Mouse (Mus musculus) mouse trophoblast stem cell (cell line): ENCODE measurements around the gene Tnfsf12.
"Not testable (repeated sequence)": the region's sequence is repeated elsewhere in the genome, so short reads cannot be mapped to it uniquely, and the experiment has no call there.

ENCODE experiments used
- in situ Hi-C, 2 experiments: fragments of 300-500 bp; cut with MseI, MboI; formaldehyde crosslinking; loops; 2 replicates in 1 of 2; 3 replicates in 1 of 2; pipeline ENCODE4 v1.15.1; 2025

Gene Tnfsf12

GRCm38 (mm10) chr11:69706775-69707479, 11.3 kb upstream of the Tnfsf12 start:
- in situ Hi-C loops: no loop called here

GRCm38 (mm10) chr11:69704613-69705010, 9.0 kb upstream of the Tnfsf12 start:
- in situ Hi-C loops: no loop called here

- in situ Hi-C loops: no loop called here
Observed at GRCm38 (mm10) chr11:69703814-69704612, 8.4 kb upstream of the Tnfsf12 start.

GRCm38 (mm10) chr11:69703381-69703780, 7.7 kb upstream of the Tnfsf12 start:
- in situ Hi-C loops: not testable (repeated sequence)

GRCm38 (mm10) chr11:69702886-69703285, 7.2 kb upstream of the Tnfsf12 start:
- in situ Hi-C loops: not testable (repeated sequence)

- in situ Hi-C loops: no loop called here
Observed at GRCm38 (mm10) chr11:69699595-69699994, 3.9 kb upstream of the Tnfsf12 start.

- in situ Hi-C loops: no loop called here
Observed at GRCm38 (mm10) chr11:69698574-69698973, 2.9 kb upstream of the Tnfsf12 start.

- in situ Hi-C loops: no loop called here
Observed at GRCm38 (mm10) chr11:69697396-69697795, 1.7 kb upstream of the Tnfsf12 start.

GRCm38 (mm10) chr11:69695046-69695360, 646 bp downstream of the Tnfsf12 start:
- in situ Hi-C loops: no loop called here

GRCm38 (mm10) chr11:69693421-69693965, 2.2 kb downstream of the Tnfsf12 start:
- in situ Hi-C loops: no loop called here

- in situ Hi-C loops: no loop called here
Observed at GRCm38 (mm10) chr11:69692863-69693262, 2.8 kb downstream of the Tnfsf12 start.

GRCm38 (mm10) chr11:69692196-69692811, 3.3 kb downstream of the Tnfsf12 start:
- in situ Hi-C loops: no loop called here

- in situ Hi-C loops: no loop called here
Observed at GRCm38 (mm10) chr11:69689891-69690290, 5.8 kb downstream of the Tnfsf12 start.

GRCm38 (mm10) chr11:69687061-69687460, 8.6 kb downstream of the Tnfsf12 start:
- in situ Hi-C loops: no loop called here

GRCm38 (mm10) chr11:69686377-69686776, 9.3 kb downstream of the Tnfsf12 start:
- in situ Hi-C loops: no loop called here

GRCm38 (mm10) chr11:69685526-69686148, 10.0 kb downstream of the Tnfsf12 start, which contains the start of gene Tnfsf13:
Gene Tnfsf13, minus strand, starts transcription at chr11:69685784.
- in situ Hi-C loops: no loop called here

GRCm38 (mm10) chr11:69684936-69685335, 10.7 kb downstream of the Tnfsf12 start:
- in situ Hi-C loops: loop anchor here in 1 of 2 experiments (5.0 kb wide), 1 partner anchor 32 kb away; no protein-coding TSS in a partner anchor

- in situ Hi-C loops: loop anchor here in 1 of 2 experiments (5.0 kb wide), 1 partner anchor 33 kb away; no protein-coding TSS in a partner anchor
Observed at GRCm38 (mm10) chr11:69684128-69684745, 11.4 kb downstream of the Tnfsf12 start.

- in situ Hi-C loops: loop anchor here in 1 of 2 experiments (5.0 kb wide), 1 partner anchor 34 kb away; no protein-coding TSS in a partner anchor
Observed at GRCm38 (mm10) chr11:69683576-69683975, 12.1 kb downstream of the Tnfsf12 start.

- in situ Hi-C loops: loop anchor here in 1 of 2 experiments (5.0 kb wide), 1 partner anchor 34 kb away; no protein-coding TSS in a partner anchor
Observed at GRCm38 (mm10) chr11:69682840-69683533, 12.7 kb downstream of the Tnfsf12 start.
